Mouse (Mus musculus): Measurements from ENCODE around the gene Dcdc2b. TPM values are rescaled to one million over a fixed set of nuclear protein-coding genes. Genes with fewer than 3 reads are reported as not detected.

The Dcdc2b gene
- polyA plus RNA-seq, 1 experiment from 2014 or later: 0.47 TPM

DNA sequence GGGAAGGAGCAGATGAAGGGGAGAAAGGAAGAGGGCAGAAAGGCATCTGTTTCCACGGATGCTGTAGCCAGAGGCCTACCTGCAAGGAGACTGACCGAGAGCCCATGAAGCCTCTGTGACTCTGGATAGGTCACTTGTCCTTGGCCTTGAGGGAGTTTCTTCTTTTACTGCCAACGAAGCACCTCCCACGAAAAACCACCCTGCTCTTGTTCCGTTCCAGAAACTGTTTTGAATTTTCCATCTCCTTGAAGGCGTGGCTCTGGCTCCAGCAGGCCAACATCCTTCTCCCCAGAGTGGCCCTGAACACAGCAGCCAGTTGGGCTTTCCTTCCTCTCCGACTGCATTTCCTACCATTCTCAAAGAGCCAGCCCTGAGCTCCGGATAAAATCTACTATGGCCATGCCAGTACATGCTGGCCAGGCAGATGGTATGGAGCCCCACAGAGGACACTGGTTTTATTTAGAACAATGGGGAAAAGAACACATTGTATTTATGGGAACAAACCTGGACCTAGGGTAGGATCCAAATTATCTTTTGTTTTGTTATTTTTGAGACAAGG, 7.3 kb upstream of the Dcdc2b start:
- no peaks in the 10 kb centered on the region for H3K27me3 ChIP-seq
- no peak for TF ChIP-seq CTCF (IDR thresholded peaks at IDR 0.05)
- ChIA-PET POLR2A (interaction anchor here (1.5 kb wide), 1 partner anchor 13 kb away, joined by 3 read pairs; no protein-coding TSS in a partner anchor), CTCF (no interaction called here)
- DNase-seq (ENCODE audit: low read depth, low spot score) (no peak), ATAC-seq (no peak)
- in situ Hi-C loops (cut with MboI; ENCODE audit: low pct_unique_long_range_greater_than_20kb): no loop called here

DNA sequence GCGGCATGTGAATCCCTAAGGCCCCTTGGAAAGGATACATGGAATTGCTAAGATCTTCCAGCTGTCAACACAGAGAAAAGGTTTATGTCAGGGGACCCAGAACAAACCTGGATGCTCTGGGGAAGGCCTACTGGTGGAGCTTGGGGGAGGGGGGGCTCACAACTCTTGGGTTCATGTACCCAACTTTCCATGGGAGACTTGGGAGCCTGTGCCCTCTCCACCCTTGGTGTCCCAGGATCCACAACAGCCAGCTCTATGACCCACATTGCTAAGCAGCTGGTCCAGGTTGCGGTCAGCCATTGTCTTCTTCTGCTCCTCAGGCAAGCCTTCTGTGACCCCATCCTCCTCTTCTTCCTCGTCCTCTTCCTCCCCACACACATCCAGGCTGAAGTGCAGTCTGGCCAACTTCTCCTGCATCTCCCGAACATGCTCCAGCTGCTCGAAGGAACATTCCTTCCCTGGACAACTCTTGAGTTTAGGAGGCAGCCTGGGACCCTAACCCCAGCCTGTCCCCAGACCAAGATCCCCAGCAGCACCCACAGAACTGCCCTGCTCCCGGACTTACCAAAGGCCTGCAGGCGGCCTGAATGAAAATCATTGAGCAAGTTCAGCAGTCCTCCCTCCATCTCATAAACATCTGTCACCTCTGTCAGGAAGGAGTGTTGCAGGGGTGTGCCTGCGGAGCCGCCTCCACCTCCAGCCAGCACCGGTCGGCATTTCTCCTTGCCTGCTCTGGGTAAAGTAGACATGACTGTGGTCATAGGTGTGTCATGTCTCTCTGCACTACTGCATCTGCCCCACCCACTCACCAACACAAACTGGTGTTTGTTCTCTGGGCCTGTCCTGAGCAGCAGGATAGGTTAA, 6.6 kb upstream of the Dcdc2b start:
- H3K27me3 ChIP-seq: no peaks in the 10 kb centered on the region
- in situ Hi-C loops (cut with MboI; ENCODE audit: low pct_unique_long_range_greater_than_20kb): no loop called here
- no peak for TF ChIP-seq CTCF (IDR thresholded peaks at IDR 0.05)
- DNase-seq (ENCODE audit: low read depth, low spot score): no peak
- ChIA-PET CTCF (interaction anchor here (1.0 kb wide), 1 partner anchor 12 kb away, joined by 4 read pairs; no protein-coding TSS in a partner anchor), POLR2A (interaction anchor here (1.5 kb wide), 1 partner anchor 12 kb away, joined by 3 read pairs; no protein-coding TSS in a partner anchor)
- no peak for ATAC-seq

DNA sequence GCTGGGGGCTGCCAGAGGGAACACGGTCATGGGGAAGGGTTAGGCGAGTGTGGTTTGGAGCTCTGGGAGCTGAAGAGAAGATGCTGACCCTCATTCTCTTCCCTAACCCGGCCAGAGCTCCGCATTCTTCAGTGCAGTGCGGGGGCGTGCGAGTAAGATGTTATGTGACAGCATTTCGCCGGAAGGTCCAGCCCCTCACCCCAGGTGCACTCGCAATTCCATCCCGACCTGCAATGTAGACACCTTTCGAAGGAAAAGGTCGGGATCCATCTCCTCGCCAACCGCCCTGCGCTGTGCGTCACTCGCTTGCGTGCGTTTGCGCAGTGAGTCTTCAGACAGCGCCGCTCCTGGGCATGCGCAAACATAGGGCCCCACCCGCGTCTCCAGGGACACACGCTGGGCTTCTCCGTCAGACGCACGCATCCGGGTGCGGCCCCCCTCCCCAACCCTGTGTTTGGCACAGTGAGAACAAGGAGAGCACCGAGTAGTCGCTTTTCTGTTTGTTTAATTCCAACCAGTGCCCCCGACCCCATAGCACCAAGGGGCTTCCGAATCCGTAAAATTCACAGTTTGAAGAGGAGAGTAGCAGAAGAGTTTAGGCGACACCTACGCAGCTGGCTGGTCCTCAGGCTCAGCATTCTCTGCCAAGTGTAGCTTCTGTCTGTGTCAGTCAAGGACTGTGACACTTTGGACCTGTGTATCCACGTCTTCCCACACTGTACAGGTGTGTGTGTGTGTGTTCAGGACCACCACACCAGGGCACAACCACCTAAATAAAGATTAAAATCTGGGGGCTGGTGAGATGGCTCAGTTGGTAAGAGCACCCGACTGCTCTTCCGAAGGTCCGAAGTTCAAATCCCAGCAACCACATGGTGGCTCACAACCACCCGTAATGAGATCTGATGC, 5.0 kb upstream of the Dcdc2b start, which contains the start of gene Iqcc:
Gene Iqcc, minus strand, starts transcription at position 314 of the 906 bp plus-strand sequence.
- POLR2A ChIA-PET: interaction anchor here (0.6 kb wide), 1 partner anchor 364 kb away, joined by 3 read pairs; no protein-coding TSS in a partner anchor
- no peak for ATAC-seq
- no peak for TF ChIP-seq CTCF (IDR thresholded peaks at IDR 0.05)
- no peak for DNase-seq (ENCODE audit: low read depth, low spot score)
- in situ Hi-C loops (cut with MboI; ENCODE audit: low pct_unique_long_range_greater_than_20kb): no loop called here
- CTCF ChIA-PET: no interaction called here
- H3K27me3 ChIP-seq: no peaks in the 10 kb centered on the region

DNA sequence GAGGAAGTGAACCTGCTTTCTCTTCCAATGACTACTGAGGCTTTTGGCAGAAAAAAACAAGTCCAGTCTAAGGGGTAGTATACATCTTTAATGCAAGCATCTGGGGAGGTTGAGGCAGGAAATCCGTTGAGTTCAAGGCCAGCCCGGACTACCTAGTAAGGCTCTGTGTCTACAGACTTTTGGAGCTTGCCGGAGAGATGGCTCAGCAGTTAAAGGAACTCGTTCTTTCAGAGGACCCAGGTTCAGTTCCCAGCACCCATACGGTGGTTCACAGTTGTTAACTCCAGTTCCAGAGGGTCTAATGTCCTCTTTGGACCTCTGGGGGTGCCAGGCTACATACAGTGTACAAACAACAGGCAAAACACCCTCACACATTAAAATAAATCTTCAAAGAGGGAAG, 4.0 kb upstream of the Dcdc2b start:
- ChIA-PET CTCF (no interaction called here), POLR2A (interaction anchor here (0.7 kb wide), 1 partner anchor 292 kb away, joined by 5 read pairs; no protein-coding TSS in a partner anchor)
- in situ Hi-C loops (cut with MboI; ENCODE audit: low pct_unique_long_range_greater_than_20kb): no loop called here
- no peak for TF ChIP-seq CTCF (IDR thresholded peaks at IDR 0.05)
- DNase-seq (ENCODE audit: low read depth, low spot score): no peak
- no peak for ATAC-seq
- no peaks in the 10 kb centered on the region for H3K27me3 ChIP-seq

DNA sequence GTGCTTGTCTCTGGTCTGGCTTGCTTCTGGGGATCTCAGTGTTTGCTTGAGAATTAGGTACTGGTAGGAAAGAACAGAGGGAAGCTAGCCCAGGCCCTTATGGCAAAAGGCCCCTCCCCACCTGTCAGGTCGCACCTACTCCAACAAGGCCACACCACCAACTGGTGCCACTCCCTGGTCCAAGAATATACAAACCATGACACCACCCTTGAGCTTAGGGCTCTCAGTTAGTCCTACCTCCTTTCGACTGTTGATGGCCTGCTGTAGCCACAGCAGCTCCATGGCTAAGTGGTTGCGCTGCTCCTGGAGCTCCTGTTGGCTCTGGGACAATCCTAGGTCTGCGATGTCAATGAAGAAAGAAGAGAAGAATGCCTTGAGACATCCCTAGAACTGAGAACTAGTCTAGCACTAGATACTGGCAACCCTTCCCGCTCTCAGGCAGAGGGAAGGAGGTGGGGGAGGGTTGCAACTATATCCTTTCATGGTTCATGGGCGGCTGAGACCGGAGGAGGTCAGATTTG, 3.1 kb upstream of the Dcdc2b start:
- no peaks in the 10 kb centered on the region for H3K27me3 ChIP-seq
- DNase-seq (ENCODE audit: low read depth, low spot score): no peak
- TF ChIP-seq CTCF (IDR thresholded peaks at IDR 0.05): no peak
- CTCF ChIA-PET: interaction anchor here (1.4 kb wide), 1 partner anchor 9 kb away, joined by 6 read pairs; no protein-coding TSS in a partner anchor
- in situ Hi-C loops (cut with MboI; ENCODE audit: low pct_unique_long_range_greater_than_20kb): no loop called here
- POLR2A ChIA-PET: interaction anchor here (0.7 to 1.4 kb wide), 2 partner anchors 8 to 291 kb away, joined by 3 to 5 read pairs; no protein-coding TSS in a partner anchor
- ATAC-seq: no peak

DNA sequence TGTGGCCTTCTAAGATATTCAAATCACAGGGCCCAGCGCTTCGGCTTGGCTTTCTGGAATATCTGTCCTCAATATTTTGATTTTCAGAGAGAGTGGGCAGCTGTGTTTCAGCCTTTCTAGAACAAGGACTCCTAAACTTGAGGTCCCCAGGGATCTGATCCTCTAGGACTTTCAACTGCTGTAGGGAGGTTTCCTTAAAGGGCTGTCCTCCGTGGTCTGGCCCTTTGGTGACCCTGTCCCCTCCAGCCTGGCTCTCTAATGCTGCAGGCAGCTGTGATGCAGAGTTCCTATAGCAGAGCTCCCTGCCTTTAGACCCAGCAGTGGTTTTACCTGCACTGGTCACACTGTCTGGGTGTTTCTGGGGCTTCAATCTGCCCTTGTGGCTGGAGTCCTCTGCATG, 2.6 kb upstream of the Dcdc2b start:
- ChIA-PET POLR2A (interaction anchor here (1.4 kb wide), 1 partner anchor 8 kb away, joined by 3 read pairs; no protein-coding TSS in a partner anchor), CTCF (interaction anchor here (1.4 kb wide), 1 partner anchor 8 kb away, joined by 6 read pairs; no protein-coding TSS in a partner anchor)
- in situ Hi-C loops (cut with MboI; ENCODE audit: low pct_unique_long_range_greater_than_20kb): no loop called here
- DNase-seq (ENCODE audit: low read depth, low spot score) (no peak), ATAC-seq (no peak)
- no peaks in the 10 kb centered on the region for H3K27me3 ChIP-seq
- TF ChIP-seq CTCF (IDR thresholded peaks at IDR 0.05): no peak

DNA sequence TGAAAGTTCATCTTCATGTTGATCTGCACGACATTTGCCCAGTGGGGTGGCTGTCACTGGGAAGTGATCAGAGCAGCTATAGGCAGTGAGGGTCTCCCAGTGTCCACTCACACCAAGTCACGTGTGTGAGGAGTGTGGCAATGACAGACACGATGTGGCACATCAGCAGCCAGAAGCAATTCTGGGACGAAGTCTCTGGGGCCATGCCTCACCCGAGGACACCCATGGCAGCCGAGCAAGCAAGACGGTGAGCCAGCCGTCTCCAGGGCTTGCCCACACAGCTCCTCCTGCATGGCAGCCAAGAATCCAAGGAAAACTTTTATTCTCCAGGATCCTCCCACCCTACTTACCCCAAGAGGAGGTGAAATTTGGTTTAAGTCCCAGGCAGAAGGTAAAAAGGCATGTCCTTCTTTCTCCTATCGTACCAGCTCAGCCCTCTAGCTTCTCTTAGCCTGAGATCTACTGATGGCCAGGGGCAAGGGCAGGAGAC, 1.8 kb upstream of the Dcdc2b start:
- no peak for TF ChIP-seq CTCF (IDR thresholded peaks at IDR 0.05)
- in situ Hi-C loops (cut with MboI; ENCODE audit: low pct_unique_long_range_greater_than_20kb): no loop called here

DNA sequence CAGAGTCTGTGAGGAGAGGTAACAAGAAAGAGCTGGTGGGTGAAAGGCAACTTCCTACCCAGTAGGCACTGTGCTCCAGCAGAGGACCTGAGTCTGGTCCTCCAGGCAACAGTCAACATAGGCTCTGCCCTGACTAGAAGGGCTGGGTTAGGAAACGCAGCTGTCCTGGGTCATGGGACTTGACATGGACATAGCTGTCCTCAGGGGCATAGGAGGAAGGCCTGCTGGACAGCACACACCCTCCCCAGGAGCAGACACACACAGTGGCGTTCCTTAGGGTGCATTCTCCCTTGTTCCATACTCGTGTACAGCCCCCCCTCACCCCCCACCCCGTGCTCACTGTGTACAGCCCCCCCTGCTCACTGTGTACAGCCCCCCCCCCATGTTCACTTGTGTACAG, 3.6 kb downstream of the Dcdc2b start:
- ChIA-PET CTCF (no interaction called here), POLR2A (interaction anchor here (0.6 to 0.9 kb wide), 2 partner anchors 13 to 57 kb away, joined by 3 to 4 read pairs; no protein-coding TSS in a partner anchor)
- DNase-seq (ENCODE audit: low read depth, low spot score): no peak
- TF ChIP-seq CTCF (IDR thresholded peaks at IDR 0.05): no peak
- no peaks in the 10 kb centered on the region for H3K27me3 ChIP-seq
- no peak for ATAC-seq
- in situ Hi-C loops (cut with MboI; ENCODE audit: low pct_unique_long_range_greater_than_20kb): no loop called here

More for the DNA sequence above, 1.8 kb upstream of the Dcdc2b start:
- ATAC-seq (no peak), DNase-seq (ENCODE audit: low read depth, low spot score) (no peak)
- no peaks in the 10 kb centered on the region for H3K27me3 ChIP-seq
- ChIA-PET CTCF (no interaction called here), POLR2A (interaction anchor here (0.6 to 1.4 kb wide), 2 partner anchors 7 to 10 kb away, joined by 3 to 6 read pairs; no protein-coding TSS in a partner anchor)

DNA sequence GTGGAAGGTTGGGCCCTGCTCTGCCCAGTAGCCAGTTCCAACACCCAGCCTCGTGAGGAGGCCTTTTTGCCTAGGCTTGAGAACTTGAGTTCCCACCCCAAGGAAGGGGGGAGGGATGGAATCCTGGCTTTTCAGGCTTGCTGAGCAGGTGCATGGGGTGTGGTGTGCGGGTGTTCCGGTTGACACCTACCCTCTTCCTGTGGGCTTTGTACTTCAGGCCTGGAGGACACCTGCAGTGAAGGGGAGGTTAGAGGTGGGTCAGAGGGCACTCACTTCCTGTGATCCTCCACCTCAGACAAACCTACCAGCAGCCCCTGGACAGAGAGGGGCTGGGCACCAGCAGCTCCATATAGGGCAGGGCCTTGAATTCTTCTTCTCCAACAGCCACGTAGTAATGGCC, 4.0 kb downstream of the Dcdc2b start:
- no peak for TF ChIP-seq CTCF (IDR thresholded peaks at IDR 0.05)
- ATAC-seq (no peak), DNase-seq (ENCODE audit: low read depth, low spot score) (no peak)
- ChIA-PET POLR2A (interaction anchor here (0.9 kb wide), 1 partner anchor 13 kb away, joined by 3 read pairs; no protein-coding TSS in a partner anchor), CTCF (interaction anchor here (1.8 to 2.6 kb wide), 2 partner anchors 28 to 32 kb away, joined by 5 to 19 read pairs; partner anchors contain the start of gene Fam167b)
- in situ Hi-C loops (cut with MboI; ENCODE audit: low pct_unique_long_range_greater_than_20kb): no loop called here
- H3K27me3 ChIP-seq: no peaks in the 10 kb centered on the region

All from Patski (cell line).